Mouse (Mus musculus): ENCODE results near the gene Enc1. TPM values are rescaled to one million over a fixed set of nuclear protein-coding genes. Genes with fewer than 3 reads are reported as not detected.

Enc1 gene
- polyA plus RNA-seq, 1 experiment from 2014 or later, result 7.9 TPM

DNA sequence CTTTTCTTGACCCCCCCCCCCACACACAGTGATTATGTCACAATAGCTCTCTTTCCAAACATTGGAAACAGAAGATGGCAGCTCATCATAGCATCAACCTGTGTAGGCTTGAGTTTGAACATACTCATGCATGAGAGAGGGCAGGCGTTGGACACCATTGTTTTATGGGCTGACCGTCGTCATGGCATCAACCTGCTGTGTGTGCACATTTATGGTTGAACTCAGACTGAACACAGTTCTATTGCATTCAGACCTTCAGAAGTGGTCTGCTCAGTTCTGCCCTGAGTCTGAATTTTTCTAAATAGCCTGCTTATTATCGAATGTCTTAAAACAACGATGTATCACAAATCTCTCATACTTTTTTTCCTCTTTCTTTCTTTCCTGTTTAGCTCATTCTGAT is 9.2 kb downstream of the Enc1 start:
- no peak overlapping the region for H3K4me2 ChIP-seq (replicated peaks; ENCODE audit: low read depth, low read length)
- no peaks in the 10 kb centered on the region for H3K27me3 ChIP-seq (ENCODE audit: control insufficient read depth, insufficient read depth, low read length)
- H3K4me3 ChIP-seq (ENCODE audit: low read depth, low read length), result no peak overlapping the region
- no peak overlapping the region for H3K9ac ChIP-seq (replicated peaks; ENCODE audit: low read depth, low read length)
- ATAC-seq (ENCODE audit: insufficient number of reproducible peaks, insufficient read depth, low FRiP score, low read depth), result no peak
- H3K9me3 ChIP-seq (ENCODE audit: control insufficient read depth, low read depth, low read length), result no peaks in the 10 kb centered on the region
- H3K27ac ChIP-seq (ENCODE audit: low read length), result no peak overlapping the region
- peaks cover 61% of the 10 kb centered on the region for H3K36me3 ChIP-seq (ENCODE audit: control insufficient read depth, insufficient read depth, low read length)
- 82% methylated on average over 5 of the region's 5 CpGs for WGBS
- H3K4me1 ChIP-seq (ENCODE audit: control insufficient read depth, insufficient read depth, low read length), result peaks cover 22% of the 10 kb centered on the region

DNA sequence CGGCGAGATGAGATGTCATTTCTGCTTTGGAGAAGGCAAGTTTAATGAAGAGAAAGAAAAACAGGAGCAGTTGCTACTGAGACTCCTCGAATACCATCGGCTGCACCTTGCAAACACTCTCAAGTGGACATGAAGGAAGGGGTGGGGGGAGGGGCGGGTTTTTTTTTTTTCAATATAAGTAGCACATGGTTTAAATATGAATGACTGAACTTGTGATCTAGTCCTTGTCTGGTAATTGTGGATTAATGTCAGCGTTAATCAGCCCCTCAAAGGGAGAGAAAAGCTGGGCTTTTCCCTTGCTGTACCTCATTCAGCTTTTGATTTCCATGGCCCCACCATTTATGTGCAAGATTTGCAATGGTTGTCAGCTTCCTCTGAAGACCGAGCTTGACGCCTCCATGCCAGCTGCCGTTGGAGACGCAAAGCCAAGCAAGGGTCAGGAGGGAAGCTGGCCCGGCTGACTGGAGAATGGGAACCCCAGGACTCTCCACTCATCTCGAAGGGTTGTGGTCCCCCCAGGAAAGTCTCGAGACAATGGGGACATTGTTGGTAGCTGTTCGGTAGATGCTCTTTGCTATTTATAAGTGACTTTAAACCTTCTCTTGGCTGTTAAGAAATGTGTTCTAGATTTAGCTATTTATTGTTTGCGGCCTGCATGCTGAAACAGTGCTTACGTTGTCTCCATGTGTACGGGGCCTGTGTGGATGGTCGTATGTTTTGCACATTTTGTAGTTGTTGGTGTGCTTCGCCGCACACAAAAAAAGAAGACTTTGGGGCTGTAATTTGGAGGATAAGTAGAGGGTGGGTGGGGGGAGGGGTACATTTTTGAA is 9.9 kb downstream of the Enc1 start:
- Histone ChIP-seq H3K36me3 (ENCODE audit: control insufficient read depth, insufficient read depth, low read length) (peaks cover 55% of the 10 kb centered on the region), H3K27me3 (ENCODE audit: control insufficient read depth, insufficient read depth, low read length) (no peaks in the 10 kb centered on the region), H3K9me3 (ENCODE audit: control insufficient read depth, low read depth, low read length) (no peaks in the 10 kb centered on the region), H3K4me2 (replicated peaks; ENCODE audit: low read depth, low read length) (no peak overlapping the region), H3K4me3 (ENCODE audit: low read depth, low read length) (no peak overlapping the region), H3K4me1 (ENCODE audit: control insufficient read depth, insufficient read depth, low read length) (peaks cover 22% of the 10 kb centered on the region), H3K9ac (replicated peaks; ENCODE audit: low read depth, low read length) (no peak overlapping the region), H3K27ac (ENCODE audit: low read length) (no peak overlapping the region)
- ATAC-seq (ENCODE audit: insufficient number of reproducible peaks, insufficient read depth, low FRiP score, low read depth), result no peak
- 80% methylated on average over 20 of the region's 20 CpGs for WGBS

DNA sequence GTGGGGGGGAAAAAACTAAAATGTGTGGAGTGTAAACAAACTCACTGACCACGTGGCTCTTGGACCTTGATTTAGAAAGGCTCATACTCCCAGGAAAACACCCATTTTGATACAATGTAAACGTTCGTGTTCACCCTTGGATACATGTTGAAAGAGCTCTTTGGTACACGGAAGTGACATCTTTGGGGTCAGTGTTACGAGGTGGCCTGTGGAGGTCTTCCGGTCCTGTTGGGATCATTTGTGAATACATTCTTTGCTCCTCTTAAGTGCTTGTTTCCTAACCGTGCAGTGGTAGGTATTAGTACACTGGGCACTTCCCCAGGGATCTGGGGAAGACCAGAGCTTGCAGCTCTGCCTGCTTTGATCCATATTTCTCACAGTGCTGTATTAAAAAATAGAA is 10.8 kb downstream of the Enc1 start:
- 68% methylated on average over 7 of the region's 7 CpGs for WGBS

DNA sequence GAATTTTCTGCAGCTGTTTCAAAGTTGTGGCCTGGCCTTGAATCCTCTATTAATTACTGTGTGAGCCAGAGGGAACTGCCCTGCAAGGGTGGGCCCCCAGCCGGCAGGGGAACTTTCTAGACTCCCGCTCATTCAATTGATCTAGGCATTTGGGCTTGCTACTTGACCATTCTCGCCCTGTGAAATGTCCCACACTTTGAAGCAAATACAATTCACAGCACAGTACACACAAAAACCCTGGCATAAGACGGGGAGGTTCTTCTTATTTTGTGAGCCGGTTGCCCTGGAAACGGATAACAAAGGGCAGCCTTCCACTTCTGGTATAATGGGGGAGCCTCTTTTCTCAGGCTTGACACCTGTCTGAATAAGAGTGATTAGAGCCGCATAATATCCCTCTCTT is 11.6 kb downstream of the Enc1 start:
- peaks cover 38% of the 10 kb centered on the region for H3K36me3 ChIP-seq (ENCODE audit: control insufficient read depth, insufficient read depth, low read length)
- peaks cover 25% of the 10 kb centered on the region for H3K4me1 ChIP-seq (ENCODE audit: control insufficient read depth, insufficient read depth, low read length)
- H3K9me3 ChIP-seq (ENCODE audit: control insufficient read depth, low read depth, low read length), result no peaks in the 10 kb centered on the region
- no peaks in the 10 kb centered on the region for H3K27me3 ChIP-seq (ENCODE audit: control insufficient read depth, insufficient read depth, low read length)
- no peak overlapping the region for H3K4me2 ChIP-seq (replicated peaks; ENCODE audit: low read depth, low read length)
- ATAC-seq (ENCODE audit: insufficient number of reproducible peaks, insufficient read depth, low FRiP score, low read depth), result no peak
- H3K4me3 ChIP-seq (ENCODE audit: low read depth, low read length), result no peak overlapping the region
- H3K27ac ChIP-seq (ENCODE audit: low read length), result no peak overlapping the region
- WGBS, result 61% methylated on average over 7 of the region's 7 CpGs
- H3K9ac ChIP-seq (replicated peaks; ENCODE audit: low read depth, low read length), result no peak overlapping the region

More for the DNA sequence above, 10.8 kb downstream of the Enc1 start:
- H3K36me3 ChIP-seq (ENCODE audit: control insufficient read depth, insufficient read depth, low read length), result peaks cover 45% of the 10 kb centered on the region
- peaks cover 25% of the 10 kb centered on the region for H3K4me1 ChIP-seq (ENCODE audit: control insufficient read depth, insufficient read depth, low read length)
- H3K9me3 ChIP-seq (ENCODE audit: control insufficient read depth, low read depth, low read length), result no peaks in the 10 kb centered on the region
- no peak overlapping the region for H3K9ac ChIP-seq (replicated peaks; ENCODE audit: low read depth, low read length)
- H3K4me3 ChIP-seq (ENCODE audit: low read depth, low read length), result no peak overlapping the region
- no peak for ATAC-seq (ENCODE audit: insufficient number of reproducible peaks, insufficient read depth, low FRiP score, low read depth)
- no peak overlapping the region for H3K27ac ChIP-seq (ENCODE audit: low read length)
- no peaks in the 10 kb centered on the region for H3K27me3 ChIP-seq (ENCODE audit: control insufficient read depth, insufficient read depth, low read length)
- H3K4me2 ChIP-seq (replicated peaks; ENCODE audit: low read depth, low read length), result no peak overlapping the region

DNA sequence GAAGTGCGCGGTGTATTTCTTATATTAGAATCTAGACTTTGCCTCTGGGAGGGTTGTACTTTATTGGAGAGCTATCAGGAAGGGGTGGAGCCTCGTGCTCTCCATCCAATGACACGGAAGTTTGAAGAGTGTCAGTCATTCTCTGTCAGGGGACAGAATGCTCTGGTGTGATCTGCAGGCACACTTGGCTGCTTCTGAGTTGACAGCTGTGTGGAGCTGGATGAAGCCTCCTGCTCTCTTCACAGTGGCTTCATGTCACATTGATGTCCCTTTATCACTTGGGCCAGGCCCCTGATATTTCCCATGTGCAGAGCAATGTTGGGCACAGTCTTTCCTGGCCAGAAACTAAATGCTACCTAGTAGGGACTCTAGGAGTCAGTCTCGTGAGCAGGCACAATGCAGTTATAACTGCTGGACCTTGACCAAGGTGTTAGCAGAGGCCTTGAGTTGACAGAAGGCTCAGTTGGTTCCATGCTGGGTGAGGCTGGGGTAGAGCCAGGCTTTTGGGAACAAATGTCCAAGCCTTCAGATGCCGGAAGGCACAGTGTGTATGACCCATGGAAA is 12.6 kb downstream of the Enc1 start:
- Histone ChIP-seq H3K9ac (replicated peaks; ENCODE audit: low read depth, low read length) (no peak overlapping the region), H3K9me3 (ENCODE audit: control insufficient read depth, low read depth, low read length) (no peaks in the 10 kb centered on the region), H3K27me3 (ENCODE audit: control insufficient read depth, insufficient read depth, low read length) (no peaks in the 10 kb centered on the region), H3K4me3 (ENCODE audit: low read depth, low read length) (no peak overlapping the region), H3K36me3 (ENCODE audit: control insufficient read depth, insufficient read depth, low read length) (peaks cover 28% of the 10 kb centered on the region), H3K4me1 (ENCODE audit: control insufficient read depth, insufficient read depth, low read length) (peaks cover 23% of the 10 kb centered on the region), H3K27ac (ENCODE audit: low read length) (no peak overlapping the region), H3K4me2 (replicated peaks; ENCODE audit: low read depth, low read length) (no peak overlapping the region)
- WGBS, result 77% methylated on average over 6 of the region's 6 CpGs
- ATAC-seq (ENCODE audit: insufficient number of reproducible peaks, insufficient read depth, low FRiP score, low read depth), result 0 out of 2 replicates have a peak, but pooled peaks have one; percentile 16

DNA sequence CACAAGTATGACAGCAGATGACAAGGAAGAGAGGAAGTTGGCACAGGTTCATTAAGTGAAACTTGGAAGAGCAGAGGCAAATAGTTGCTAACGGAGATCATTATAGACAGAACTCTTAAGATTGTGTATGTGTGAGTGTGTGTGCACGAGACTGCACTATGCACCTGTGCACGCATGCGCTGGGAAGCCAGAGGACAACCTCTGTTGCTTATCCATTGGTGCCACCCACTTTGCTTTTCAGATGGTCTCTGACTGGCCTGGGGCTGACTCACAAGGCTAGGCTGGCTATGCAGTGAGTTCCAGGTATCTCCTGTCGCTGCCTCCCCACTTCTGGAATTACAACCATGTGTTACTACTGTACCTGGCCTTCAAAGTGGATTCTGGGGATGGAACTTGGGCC is 13.1 kb downstream of the Enc1 start:
- no peak overlapping the region for H3K4me2 ChIP-seq (replicated peaks; ENCODE audit: low read depth, low read length)
- H3K27ac ChIP-seq (ENCODE audit: low read length), result no peak overlapping the region
- H3K4me1 ChIP-seq (ENCODE audit: control insufficient read depth, insufficient read depth, low read length), result peaks cover 18% of the 10 kb centered on the region
- no peak for ATAC-seq (ENCODE audit: insufficient number of reproducible peaks, insufficient read depth, low FRiP score, low read depth)
- WGBS, result 87% methylated on average over 5 of the region's 5 CpGs
- no peak overlapping the region for H3K4me3 ChIP-seq (ENCODE audit: low read depth, low read length)
- peaks cover 24% of the 10 kb centered on the region for H3K36me3 ChIP-seq (ENCODE audit: control insufficient read depth, insufficient read depth, low read length)
- H3K9ac ChIP-seq (replicated peaks; ENCODE audit: low read depth, low read length), result no peak overlapping the region
- H3K9me3 ChIP-seq (ENCODE audit: control insufficient read depth, low read depth, low read length), result no peaks in the 10 kb centered on the region
- no peaks in the 10 kb centered on the region for H3K27me3 ChIP-seq (ENCODE audit: control insufficient read depth, insufficient read depth, low read length)

DNA sequence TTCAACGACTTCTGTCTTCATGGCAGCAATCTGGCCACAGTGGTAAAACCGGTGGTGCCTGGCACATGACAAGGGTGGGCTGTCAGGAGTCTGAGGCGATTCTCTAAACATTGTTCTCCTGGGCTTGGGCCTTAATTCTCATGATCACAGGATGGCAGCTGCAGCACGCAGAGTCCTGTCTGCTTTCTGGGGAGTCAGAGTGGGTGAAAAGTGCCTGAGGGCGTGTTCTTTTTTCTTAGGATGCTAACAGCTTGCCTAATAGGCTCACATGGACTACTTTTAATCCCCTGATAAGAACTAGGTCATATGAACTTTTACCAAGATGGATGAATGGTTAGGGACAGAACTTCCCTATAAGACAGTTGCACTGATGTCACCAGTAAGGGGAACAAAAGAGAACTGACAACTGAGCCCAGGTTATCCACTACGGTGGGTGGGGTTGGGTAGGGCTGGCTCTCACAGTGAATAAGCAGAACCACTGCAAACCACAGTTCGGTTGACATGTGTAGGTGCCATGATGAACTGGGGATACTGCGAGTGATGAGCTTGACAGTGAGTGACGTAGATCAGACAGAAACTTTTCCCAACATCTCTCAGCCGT is 13.8 kb downstream of the Enc1 start:
- Histone ChIP-seq H3K27ac (ENCODE audit: low read length) (no peak overlapping the region), H3K4me3 (ENCODE audit: low read depth, low read length) (no peak overlapping the region), H3K4me1 (ENCODE audit: control insufficient read depth, insufficient read depth, low read length) (peaks cover 16% of the 10 kb centered on the region), H3K9me3 (ENCODE audit: control insufficient read depth, low read depth, low read length) (no peaks in the 10 kb centered on the region), H3K36me3 (ENCODE audit: control insufficient read depth, insufficient read depth, low read length) (peaks cover 24% of the 10 kb centered on the region), H3K27me3 (ENCODE audit: control insufficient read depth, insufficient read depth, low read length) (no peaks in the 10 kb centered on the region), H3K9ac (replicated peaks; ENCODE audit: low read depth, low read length) (no peak overlapping the region), H3K4me2 (replicated peaks; ENCODE audit: low read depth, low read length) (no peak overlapping the region)
- WGBS, result 80% methylated on average over 10 of the region's 10 CpGs
- ATAC-seq (ENCODE audit: insufficient number of reproducible peaks, insufficient read depth, low FRiP score, low read depth), result no peak

DNA sequence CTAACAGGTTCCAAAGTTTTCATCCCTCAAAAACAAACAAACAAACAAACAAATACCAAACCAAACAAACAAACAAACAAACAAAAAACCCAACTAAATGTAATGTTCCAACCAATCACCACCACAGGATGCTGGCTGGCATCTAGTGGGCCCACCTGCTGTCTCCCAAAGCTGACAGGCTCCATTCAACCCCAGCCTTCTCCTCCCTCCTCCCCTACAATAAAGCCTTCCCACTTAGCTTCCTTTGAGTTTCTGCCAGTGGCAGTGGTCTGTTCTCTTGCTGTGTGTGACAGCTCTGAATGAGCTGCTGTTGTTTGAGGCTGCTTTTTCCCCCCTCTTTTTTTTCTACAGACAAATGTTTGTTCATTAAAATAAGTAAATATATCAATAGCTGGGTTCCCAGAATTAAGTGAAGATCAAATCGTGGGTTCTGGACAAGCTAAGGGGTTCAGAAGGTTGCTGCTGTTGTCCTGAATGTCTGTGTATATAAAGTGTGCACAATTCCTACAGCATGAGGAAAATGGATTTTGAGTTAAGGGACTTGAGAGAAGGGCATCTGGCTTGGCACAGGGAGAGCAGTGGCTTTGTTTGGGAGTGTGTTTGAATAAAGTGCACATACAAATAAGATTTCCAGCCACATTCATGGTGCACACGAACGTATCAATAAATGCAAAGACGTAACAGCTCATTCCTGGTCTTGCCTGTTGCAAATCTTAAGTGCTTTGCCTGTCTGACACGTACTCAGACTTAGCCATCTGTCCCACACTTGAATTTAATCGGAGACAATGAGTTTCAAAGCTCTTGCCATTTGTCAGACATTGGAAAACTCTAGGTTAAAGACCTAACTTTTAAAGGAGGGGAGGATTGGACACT is 15.3 kb downstream of the Enc1 start:
- Histone ChIP-seq H3K36me3 (ENCODE audit: control insufficient read depth, insufficient read depth, low read length) (peaks cover 13% of the 10 kb centered on the region), H3K4me3 (ENCODE audit: low read depth, low read length) (no peak overlapping the region), H3K4me1 (ENCODE audit: control insufficient read depth, insufficient read depth, low read length) (peaks cover 11% of the 10 kb centered on the region; the same call in 1 of the 2 replicates), H3K9me3 (ENCODE audit: control insufficient read depth, low read depth, low read length) (no peaks in the 10 kb centered on the region), H3K27me3 (ENCODE audit: control insufficient read depth, insufficient read depth, low read length) (no peaks in the 10 kb centered on the region), H3K9ac (replicated peaks; ENCODE audit: low read depth, low read length) (no peak overlapping the region), H3K4me2 (replicated peaks; ENCODE audit: low read depth, low read length) (no peak overlapping the region), H3K27ac (ENCODE audit: low read length) (no peak overlapping the region)
- ATAC-seq (ENCODE audit: insufficient number of reproducible peaks, insufficient read depth, low FRiP score, low read depth), result no peak
- WGBS, result 41% methylated on average over 6 of the region's 6 CpGs
